In the genomic region with DNA sequence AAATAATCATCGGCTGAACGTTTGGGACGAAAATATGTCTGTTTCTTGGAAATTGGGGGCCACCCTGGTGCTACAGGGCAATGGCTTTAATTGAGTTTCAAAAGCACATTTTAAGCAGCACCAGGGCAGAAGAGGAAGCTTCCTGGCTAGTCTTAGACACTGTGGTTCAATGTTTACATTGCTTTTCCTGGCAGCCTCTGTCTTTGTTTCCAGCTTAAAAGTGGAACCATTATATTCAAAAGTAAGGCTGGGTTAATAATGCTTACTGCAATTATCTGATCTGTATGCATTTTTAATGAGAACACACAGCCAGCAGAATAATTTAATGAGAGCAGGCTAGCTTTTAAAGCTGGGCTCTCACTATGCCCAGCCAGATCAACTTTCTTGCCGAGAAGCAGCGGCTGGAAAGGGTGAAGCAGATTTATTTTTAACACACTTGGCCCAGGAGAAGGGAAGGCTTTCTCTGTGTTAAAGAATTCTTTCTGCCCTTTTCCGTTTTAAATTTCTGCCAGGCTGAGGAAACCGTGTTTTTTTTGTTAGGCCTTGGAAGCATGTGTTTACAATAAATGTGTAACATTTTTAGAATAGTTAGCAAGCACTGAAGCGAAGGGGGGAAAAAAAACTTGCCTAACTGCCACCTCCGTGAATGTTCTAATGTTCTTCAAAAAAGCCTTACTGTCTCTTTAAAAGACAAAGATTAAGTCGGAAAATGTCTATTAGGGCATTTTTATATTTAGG, we compare ENCODE assay signal across 9 mouse cellular contexts. TPM values are rescaled to one million over a fixed set of nuclear protein-coding genes. Genes with fewer than 3 reads are reported as not detected.
DNase-seq lines count a peak whose midpoint lies in the region; ATAC-seq and TF ChIP-seq lines count a peak whose summit lies in the region.
"Had no signal": no experiment of that assay in that cellular context is flagged by ENCODE, and none has a peak within 500 bp of the region (broad histone marks: within the 10 kb centered on the region; RNA-seq: fewer than 3 reads in every experiment).

No protein-coding gene starts in this region.

- 5% methylated on average over 10 of the region's 10 CpGs for WGBS in forebrain, embryonic 13.5 days
- 1% methylated on average over 10 of the region's 10 CpGs for WGBS in limb, embryonic 14.5 days
- under 1% methylated on average over 10 of the region's 10 CpGs for WGBS in olfactory bulb, adult 2 months

- peak overlapping the region; percentile 69 for H3K4me2 ChIP-seq in forebrain, embryonic 13.5 days
- H3K4me2 ChIP-seq in limb, embryonic 14.5 days (replicated peaks; ENCODE audit: low read depth, low read length, severe bottlenecking) = peak overlapping the region; percentile 98

- H3K9me3 ChIP-seq in erythroblast, embryonic 14.5 days (ENCODE audit: control insufficient read depth, low read length) = no peaks in the 10 kb centered on the region
- no peaks in the 10 kb centered on the region for H3K9me3 ChIP-seq in forebrain, embryonic 13.5 days (replicated peaks)
- no peaks in the 10 kb centered on the region for H3K9me3 ChIP-seq in limb, embryonic 14.5 days (ENCODE audit: control insufficient read depth, low read length)

- no peak for ATAC-seq in erythroblast, adult 5-6 weeks (replicated peaks; ENCODE audit: low FRiP score, poor library complexity, severe bottlenecking)
- peak; percentile 20; the same call in 1 of the 2 replicates for ATAC-seq in forebrain, embryonic 13.5 days
- no peak for ATAC-seq in limb, embryonic 14.5 days (ENCODE audit: low FRiP score, low read depth)

- no peak for TF ChIP-seq CTCF in olfactory bulb, adult 2 months (IDR thresholded peaks at IDR 0.05; ENCODE audit: insufficient read depth, low read depth, low read length)

- peak overlapping the region; percentile 76 for H3K4me3 ChIP-seq in erythroblast, embryonic 14.5 days (replicated peaks)
- peak overlapping the region; percentile 65 for H3K4me3 ChIP-seq in forebrain, embryonic 13.5 days
- peak overlapping the region; percentile 81 for H3K4me3 ChIP-seq in limb, embryonic 14.5 days (replicated peaks; ENCODE audit: low read length)
- peak overlapping the region; percentile 47 for H3K4me3 ChIP-seq in olfactory bulb, adult 2 months (ENCODE audit: insufficient read depth, low read depth, low read length)

- H3K27ac ChIP-seq in forebrain, embryonic 13.5 days = peak overlapping the region; percentile 68
- peak overlapping the region; percentile 97 for H3K27ac ChIP-seq in limb, embryonic 14.5 days (replicated peaks; ENCODE audit: low read depth, low read length)
- H3K27ac ChIP-seq in olfactory bulb, adult 2 months (ENCODE audit: insufficient read depth, low read depth, low read length) = peak overlapping the region; percentile 75; the same call in 1 of the 2 replicates

- DNase-seq in CD4-positive helper T cell, adult 2 months (ENCODE audit: low read depth, low spot score) = peak; percentile 46
- DNase-seq in limb, embryonic 14.5 days (ENCODE audit: low spot score) = peak; percentile 44
- DNase-seq in adrenal gland, postnatal 25 days = no peak
- no peak for DNase-seq in spleen, postnatal 14 days (ENCODE audit: low spot score in 2 of 2)

- H3K27me3 ChIP-seq in erythroblast, embryonic 14.5 days (ENCODE audit: control insufficient read depth) = no peaks in the 10 kb centered on the region
- H3K27me3 ChIP-seq in forebrain, embryonic 13.5 days = no peaks in the 10 kb centered on the region
- H3K27me3 ChIP-seq in limb, embryonic 14.5 days (ENCODE audit: control insufficient read depth, insufficient read depth, low read length) = no peaks in the 10 kb centered on the region
- H3K27me3 ChIP-seq: Patski had no signal

- H3K9ac ChIP-seq in forebrain, embryonic 13.5 days = peak overlapping the region; percentile 67
- peak overlapping the region; percentile 63 for H3K9ac ChIP-seq in limb, embryonic 14.5 days (ENCODE audit: low read depth, low read length, severe bottlenecking)

- H3K36me3 ChIP-seq in erythroblast, embryonic 14.5 days (ENCODE audit: control insufficient read depth) = no peaks in the 10 kb centered on the region
- H3K36me3 ChIP-seq in forebrain, embryonic 13.5 days (ENCODE audit: poor library complexity, severe bottlenecking) = no peaks in the 10 kb centered on the region
- H3K36me3 ChIP-seq in limb, embryonic 14.5 days (ENCODE audit: control insufficient read depth, insufficient read depth, low read length) = no peaks in the 10 kb centered on the region; the same call in 1 of the 2 replicates

- H3K4me1 ChIP-seq in erythroblast, embryonic 14.5 days (ENCODE audit: control insufficient read depth) = peaks cover 41% of the 10 kb centered on the region
- peaks cover 57% of the 10 kb centered on the region for H3K4me1 ChIP-seq in forebrain, embryonic 13.5 days
- H3K4me1 ChIP-seq in limb, embryonic 14.5 days (ENCODE audit: control insufficient read depth, insufficient read depth, low read length) = peaks cover 44% of the 10 kb centered on the region
- H3K4me1 ChIP-seq in olfactory bulb, adult 2 months (ENCODE audit: control insufficient read depth, insufficient read depth, low read length) = peaks cover 13% of the 10 kb centered on the region

- no peak for TF ChIP-seq POLR2A in limb, embryonic 14.5 days (IDR thresholded peaks at IDR 0.05; ENCODE audit: borderline replicate concordance, extremely low read depth, insufficient read depth, insufficient read length)
- no peak for TF ChIP-seq POLR2A in olfactory bulb, adult 2 months (IDR thresholded peaks at IDR 0.05; ENCODE audit: insufficient read depth, low read depth, low read length)

RNA-seq across cellular contexts. Expression of gene Mbnl2, which starts 1.0 kb away (rescaled TPM):
- 0.14 and 0.18 TPM in 2 replicates for polyA plus RNA-seq in erythroblast, embryonic 14.5 days (2012)
- total RNA-seq in erythroblast, adult 5-6 weeks (2015; ENCODE audit: low replicate concordance) = 36.8 and 45.3 TPM in 2 replicates
- total RNA-seq in erythroblast, adult 5-6 weeks (2017; ENCODE audit: low replicate concordance) = 30.1 and 44.6 TPM in 2 replicates
- 18.7 and 19.4 TPM in 2 replicates for polyA plus RNA-seq in forebrain, embryonic 13.5 days (2015; fragmentation: Nextera tagmentation; extraction: Ambion mirVana)
- 109 and 116 TPM in 2 replicates for polyA plus RNA-seq in limb, embryonic 14.5 days (2012; rRNA removed)
- polyA plus RNA-seq in limb, embryonic 14.5 days (2014; fragmentation: Nextera tagmentation; extraction: Ambion mirVana) = 160 and 161 TPM in 2 replicates
- 141 and 206 TPM in 2 replicates for polyA plus RNA-seq in olfactory bulb, adult 2 months (2012; ENCODE audit: insufficient read depth, insufficient read length, low replicate concordance, missing spikeins)
- 202 and 226 TPM in 2 replicates for total RNA-seq in adrenal gland, postnatal 25 days (2021)

Comparison
In these comparisons a context has a peak if more than half of its experiments do, and no peak if none do; other contexts are left out.
1. DNase-seq: peak in CD4-positive helper T cell, adult 2 months (single experiment) and limb, embryonic 14.5 days (single experiment); none in adrenal gland, postnatal 25 days (single experiment) and spleen, postnatal 14 days (0 of 2).
2. RNA of gene Mbnl2, which starts 1.0 kb away (polyA plus RNA-seq): 141 to 206 TPM in olfactory bulb, adult 2 months, 109 to 161 TPM in limb, embryonic 14.5 days and 18.7 to 19.4 TPM in forebrain, embryonic 13.5 days; 0.14 to 0.18 TPM in erythroblast, embryonic 14.5 days; every median in the first group is over 10 times any median in the second.
3. Peak in every context shown above with its lines, with median percentiles within 50 percentile points of each other: H3K4me3 ChIP-seq and H3K27ac ChIP-seq.